Mouse (Mus musculus) heart, postnatal 0 days (tissue): ENCODE data around the gene Cstf1. TPM values are rescaled to one million over a fixed set of nuclear protein-coding genes. Genes with fewer than 3 reads are reported as not detected.

Experiments used
- ATAC-seq: fragments of 200-750 bp; cut with Nextera tagmentation; 2 replicates; pipeline ENCODE4 v1.8.0; 2017; ENCODE audit warnings: low read depth, moderate number of reproducible peaks, moderate library complexity; ENCODE audit not compliant: insufficient read depth
- DNase-seq: peaks from one replicate; pipeline ENCODE4 v3.0.0-alpha.2; 2016; ENCODE audit warnings: low spot score
- H3K27ac ChIP-seq: fragments of 300-500 bp; sonication (generic); 2 replicates; pipeline ENCODE4 v1.5.1; 2014; ENCODE audit warnings: low read depth, mild to moderate bottlenecking
- H3K27me3 ChIP-seq: fragments of 300-500 bp; sonication (generic); 2 replicates; pipeline ENCODE4 v1.6.1; 2014; ENCODE audit warnings: low read length, mixed read lengths; ENCODE audit not compliant: control insufficient read depth, insufficient read depth
- H3K36me3 ChIP-seq: fragments of 300-500 bp; sonication (generic); replicated peaks from 2 replicates; pipeline ENCODE4 v1.6.1; 2014; ENCODE audit warnings: low read length, mixed read lengths; ENCODE audit not compliant: control insufficient read depth, insufficient read depth
- H3K4me1 ChIP-seq: fragments of 300-500 bp; sonication (generic); 2 replicates; pipeline ENCODE4 v1.6.1; 2014; ENCODE audit warnings: antibody characterized with exemption; ENCODE audit not compliant: control insufficient read depth, insufficient read depth
- H3K4me2 ChIP-seq: fragments of 300-500 bp; sonication (generic); 2 replicates; pipeline ENCODE4 v1.6.1; 2014; ENCODE audit warnings: low read depth, mild to moderate bottlenecking, low read length, moderate library complexity
- H3K4me3 ChIP-seq: fragments of 300-500 bp; sonication (generic); 2 replicates; pipeline ENCODE4 v1.5.1; 2014; ENCODE audit warnings: low read depth, low read length
- H3K9ac ChIP-seq: fragments of 300-500 bp; sonication (generic); replicated peaks from 2 replicates; pipeline ENCODE4 v1.6.1; 2014; ENCODE audit warnings: low read depth, low read length, mixed read lengths
- H3K9me3 ChIP-seq: fragments of 300-500 bp; sonication (generic); replicated peaks from 2 replicates; pipeline ENCODE4 v1.6.1; 2016; ENCODE audit warnings: low read length; ENCODE audit not compliant: control insufficient read depth
- CTCF ChIP-seq: IDR thresholded peaks from 2 replicates; pipeline ENCODE4 v1.5.1; 2016; ENCODE audit warnings: antibody characterized with exemption, control low read depth, low read depth
- EP300 ChIP-seq: IDR thresholded peaks from 2 replicates; pipeline ENCODE4 v1.6.1; 2016; ENCODE audit warnings: antibody characterized with exemption, low read depth
- WGBS: fragments of 180-500 bp; shearing (Covaris S2); extraction: QIAGEN DNeasy Blood & Tissue Kit; methylation state at CpG from one replicate; pipeline ENCODE4 v1.1.7; 2014; 5-methylcytosine and 5-hydroxymethylcytosine counted together
- polyA plus RNA-seq: library from polyadenylated mRNA; unstranded; fragments of >200 nt; fragmentation: Nextera tagmentation; extraction: Ambion mirVana; gene quantifications from 2 replicates; pipeline ENCODE4 v1.2.1, GENCODE M21; 2015
- total RNA-seq: library from RNA; depleted of rRNA; stranded (reverse); fragments of >200 nt; gene quantifications from 2 replicates; pipeline ENCODE4 v1.2.3, GENCODE M21; 2014; ENCODE audit warnings: low replicate concordance

The Cstf1 gene
- total and polyA plus RNA-seq, 2 experiments from 2014 or later, result 20.3 to 24.0 TPM

GRCm38 (mm10) chr2:172399901-172400300 lies 29.4 kb downstream of the Cstf1 start:
- no peak overlapping the region for H3K9ac ChIP-seq

DNA sequence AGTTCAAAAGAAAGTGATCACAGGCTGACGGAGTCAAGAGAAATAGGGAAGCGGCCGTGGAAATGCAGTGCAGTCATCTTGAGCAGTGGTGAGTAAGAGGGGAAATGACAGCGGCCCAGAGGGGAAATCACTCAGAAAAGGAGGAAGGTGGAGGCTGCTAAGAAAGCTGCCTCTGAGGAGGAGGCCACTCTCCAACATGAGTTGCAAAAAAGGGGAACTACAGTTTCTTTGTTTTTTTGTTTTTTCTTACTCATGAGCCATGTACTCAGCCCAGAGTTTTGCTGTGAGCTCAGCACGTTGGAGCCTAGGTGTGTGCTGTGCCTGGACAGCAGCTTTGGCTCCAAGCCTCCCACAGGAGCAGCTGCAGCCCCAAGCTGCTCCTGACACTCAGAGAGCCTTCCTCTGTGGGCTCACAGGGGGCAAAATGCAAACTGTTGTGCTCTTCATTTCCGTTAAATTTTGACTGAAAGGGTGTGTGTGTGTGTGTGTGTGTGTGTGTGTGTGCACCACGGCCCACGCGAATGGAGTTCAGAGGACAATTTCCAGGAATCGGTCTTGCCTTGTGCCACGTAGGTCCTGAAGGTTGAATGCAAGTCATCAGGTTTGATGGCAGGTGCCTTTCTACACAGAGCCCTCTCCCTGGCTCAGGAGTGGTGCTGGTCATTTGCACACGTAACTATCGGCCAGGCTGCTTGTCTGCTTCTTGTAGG lies 30.8 kb downstream of the Cstf1 start:
- H3K4me3 ChIP-seq, result no peak overlapping the region
- no peak overlapping the region for H3K9ac ChIP-seq
- H3K27me3 ChIP-seq, result no peaks in the 10 kb centered on the region
- no peak for ATAC-seq
- TF ChIP-seq EP300 (no peak), CTCF (no peak)
- peak overlapping the region; percentile 17; the same call in 1 of the 2 replicates for H3K27ac ChIP-seq
- no peaks in the 10 kb centered on the region for H3K9me3 ChIP-seq
- no peaks in the 10 kb centered on the region for H3K4me1 ChIP-seq
- peak; percentile 29 for DNase-seq
- H3K36me3 ChIP-seq, result no peaks in the 10 kb centered on the region
- WGBS, result 54% methylated on average over 13 of the region's 13 CpGs
- H3K4me2 ChIP-seq, result no peak overlapping the region

More at GRCm38 (mm10) chr2:172399901-172400300, 29.4 kb downstream of the Cstf1 start:
- WGBS, result 21% methylated on average over 9 of the region's 9 CpGs
- Histone ChIP-seq H3K4me3 (no peak overlapping the region), H3K27ac (no peak overlapping the region), H3K4me1 (no peaks in the 10 kb centered on the region), H3K4me2 (no peak overlapping the region), H3K27me3 (no peaks in the 10 kb centered on the region), H3K9me3 (no peaks in the 10 kb centered on the region), H3K36me3 (no peaks in the 10 kb centered on the region)
- ATAC-seq (peak; percentile 41), DNase-seq (no peak)
- TF ChIP-seq EP300 (no peak), CTCF (no peak)

DNA sequence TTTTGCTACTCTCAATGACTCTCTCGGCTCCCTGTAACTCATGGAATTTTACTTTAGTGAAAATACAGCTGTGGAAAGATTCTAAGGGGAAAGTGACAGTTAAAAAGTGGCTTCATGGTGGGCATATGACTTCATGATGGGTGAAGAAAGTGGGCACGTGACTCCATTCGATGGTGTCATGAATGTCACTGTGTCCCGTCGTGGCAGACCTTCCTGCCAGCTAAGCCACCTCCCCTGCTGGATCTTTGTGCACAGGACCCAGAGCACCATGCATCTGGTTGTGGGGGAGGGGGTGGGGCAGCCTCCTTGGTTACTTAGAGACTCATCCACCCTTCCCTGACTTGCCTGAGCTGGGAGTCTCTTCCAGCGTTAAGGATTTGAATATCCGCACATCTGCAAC lies 33.8 kb downstream of the Cstf1 start:
- Histone ChIP-seq H3K4me2 (no peak overlapping the region), H3K36me3 (no peaks in the 10 kb centered on the region), H3K9ac (no peak overlapping the region), H3K4me3 (no peak overlapping the region), H3K9me3 (no peaks in the 10 kb centered on the region), H3K27me3 (no peaks in the 10 kb centered on the region), H3K4me1 (no peaks in the 10 kb centered on the region), H3K27ac (no peak overlapping the region)
- TF ChIP-seq EP300, result no peak
- no peak for TF ChIP-seq CTCF
- no peak for ATAC-seq
- 58% methylated on average over 7 of the region's 7 CpGs for WGBS
- DNase-seq, result no peak

DNA sequence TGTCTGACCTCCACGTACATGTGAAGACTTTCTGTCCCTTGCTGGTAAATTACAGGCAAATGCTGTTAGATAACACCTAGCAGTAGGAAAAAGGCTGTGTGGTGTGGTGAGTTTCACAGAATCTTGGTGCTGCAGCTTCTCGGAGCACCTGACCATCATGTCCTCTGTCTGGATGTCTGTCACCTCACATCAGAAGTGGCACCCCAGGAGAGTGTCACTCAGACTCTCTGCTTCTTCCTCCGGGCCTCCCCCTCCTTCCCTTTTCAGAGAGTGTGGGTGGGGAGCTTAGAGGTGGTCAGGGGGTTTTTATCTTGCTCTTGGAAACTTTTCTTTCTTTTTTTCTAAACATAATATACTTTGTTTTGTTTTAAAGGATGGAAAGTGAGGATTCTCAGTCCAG lies 34.5 kb downstream of the Cstf1 start:
- ATAC-seq (no peak), DNase-seq (no peak)
- Histone ChIP-seq H3K4me1 (no peaks in the 10 kb centered on the region), H3K4me3 (no peak overlapping the region), H3K36me3 (no peaks in the 10 kb centered on the region), H3K27ac (no peak overlapping the region), H3K9ac (no peak overlapping the region), H3K9me3 (no peaks in the 10 kb centered on the region), H3K4me2 (no peak overlapping the region), H3K27me3 (no peaks in the 10 kb centered on the region)
- WGBS, result 45% methylated on average over 3 of the region's 3 CpGs
- TF ChIP-seq CTCF, result no peak

DNA sequence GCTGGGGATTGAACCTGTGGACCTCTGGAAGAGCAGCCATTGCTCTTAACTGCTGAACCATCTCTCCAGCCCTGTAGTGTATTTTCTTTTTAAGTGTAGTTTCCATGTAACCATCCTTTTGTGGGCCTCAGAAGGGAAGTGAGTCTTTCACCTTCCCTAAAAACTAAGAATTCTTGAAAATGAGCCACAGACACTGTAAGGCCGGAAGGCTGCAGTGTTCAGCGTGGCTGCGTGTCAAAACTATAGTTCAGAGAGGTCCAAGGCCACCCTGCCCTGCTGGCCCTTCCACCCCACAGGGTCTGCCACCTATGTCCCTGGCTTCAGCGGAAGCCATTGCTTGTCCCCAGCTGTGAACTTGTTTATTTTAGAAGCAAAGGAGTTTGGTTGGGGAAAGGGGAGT lies 35.7 kb downstream of the Cstf1 start:
- H3K4me3 ChIP-seq, result no peak overlapping the region
- TF ChIP-seq CTCF (no peak), EP300 (no peak)
- DNase-seq, result no peak
- H3K27me3 ChIP-seq, result no peaks in the 10 kb centered on the region
- 57% methylated on average over 4 of the region's 4 CpGs for WGBS
- no peak overlapping the region for H3K27ac ChIP-seq
- H3K9ac ChIP-seq, result no peak overlapping the region
- ATAC-seq, result no peak
- no peak overlapping the region for H3K4me2 ChIP-seq
- H3K36me3 ChIP-seq, result no peaks in the 10 kb centered on the region
- H3K9me3 ChIP-seq, result no peaks in the 10 kb centered on the region
- no peaks in the 10 kb centered on the region for H3K4me1 ChIP-seq

GRCm38 (mm10) chr2:172407499-172407898 lies 37.0 kb downstream of the Cstf1 start:
- no peak for TF ChIP-seq CTCF
- no peak for TF ChIP-seq EP300
- 0 out of 2 replicates have a peak, but pooled peaks cover 2% of the 10 kb centered on the region for H3K4me1 ChIP-seq
- H3K9me3 ChIP-seq, result no peaks in the 10 kb centered on the region
- H3K27me3 ChIP-seq, result no peaks in the 10 kb centered on the region
- no peaks in the 10 kb centered on the region for H3K36me3 ChIP-seq
- no peak overlapping the region for H3K4me2 ChIP-seq
- no peak overlapping the region for H3K27ac ChIP-seq
- no peak for ATAC-seq
- no peak overlapping the region for H3K4me3 ChIP-seq
- no peak overlapping the region for H3K9ac ChIP-seq
- no peak for DNase-seq
- WGBS, result 74% methylated on average over 2 of the region's 2 CpGs
